Mouse (Mus musculus): ENCODE measurements around the gene Clec18a.
"Not testable (repeated sequence)": the region's sequence is repeated elsewhere in the genome, so short reads cannot be mapped to it uniquely, and the experiment has no call there.

The Clec18a gene

DNA sequence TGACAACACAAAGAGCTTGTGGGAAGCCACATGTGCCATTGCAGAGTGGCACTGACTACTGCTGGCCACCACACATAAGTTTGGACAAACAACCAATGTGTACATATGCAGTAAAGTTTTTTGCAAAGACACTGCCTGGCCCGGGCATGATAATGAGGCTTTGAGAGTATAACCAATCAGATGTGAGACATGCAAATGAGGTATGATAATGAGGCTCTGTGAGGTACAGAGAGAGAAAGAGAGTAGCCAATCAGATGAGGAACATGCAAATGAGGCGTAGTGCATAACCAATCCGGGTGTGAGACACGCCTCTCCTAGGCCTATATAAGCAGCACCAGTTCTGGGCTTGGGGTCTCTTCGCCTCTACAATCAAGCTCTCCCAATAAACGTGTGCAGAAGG is at the start of gene Clec18a:
Gene Clec18a (minus strand): TSS at position 101 of the 400 bp plus-strand sequence.
- not testable (repeated sequence) for DNase-seq

DNA sequence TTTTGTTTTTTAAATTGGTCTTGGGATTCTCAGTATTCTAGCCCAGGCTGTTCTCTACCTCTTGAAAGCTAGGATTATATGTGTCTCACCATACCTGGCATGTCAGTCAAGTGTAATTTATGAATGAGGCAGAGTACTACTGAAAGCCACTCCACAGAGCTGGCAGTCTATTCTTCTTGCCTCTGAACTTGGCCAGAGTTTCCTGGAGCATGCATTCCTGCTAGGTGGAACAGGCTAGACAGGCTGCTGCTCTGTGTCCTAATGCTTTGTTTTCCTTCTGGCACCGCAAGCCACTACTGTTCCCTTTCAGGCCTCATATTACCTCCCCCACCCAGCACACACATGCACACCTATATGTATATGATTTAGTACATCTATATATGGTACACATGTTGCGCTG is 38.5 kb upstream of the Clec18a start:
- DNase-seq, result no peak

DNA sequence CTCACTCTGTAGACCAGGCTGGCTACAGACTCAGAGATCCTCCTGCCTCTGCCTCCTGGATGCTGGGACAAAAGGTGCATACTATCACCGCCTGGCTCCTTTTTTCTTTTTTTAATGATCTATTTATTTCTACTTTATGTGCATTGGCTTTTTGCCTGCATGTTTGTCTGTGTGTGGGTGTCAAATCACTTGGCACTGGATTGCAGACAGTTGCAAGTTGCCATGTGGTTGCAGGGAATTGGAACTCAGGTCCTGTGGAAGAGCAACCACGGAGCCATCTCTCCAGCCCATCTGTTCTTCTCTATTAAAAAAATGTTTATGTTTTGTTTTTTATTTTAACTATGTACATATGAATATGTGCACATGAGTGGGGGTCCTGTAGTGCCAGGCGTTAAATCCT is 27.3 kb upstream of the Clec18a start:
- no peak for DNase-seq

DNA sequence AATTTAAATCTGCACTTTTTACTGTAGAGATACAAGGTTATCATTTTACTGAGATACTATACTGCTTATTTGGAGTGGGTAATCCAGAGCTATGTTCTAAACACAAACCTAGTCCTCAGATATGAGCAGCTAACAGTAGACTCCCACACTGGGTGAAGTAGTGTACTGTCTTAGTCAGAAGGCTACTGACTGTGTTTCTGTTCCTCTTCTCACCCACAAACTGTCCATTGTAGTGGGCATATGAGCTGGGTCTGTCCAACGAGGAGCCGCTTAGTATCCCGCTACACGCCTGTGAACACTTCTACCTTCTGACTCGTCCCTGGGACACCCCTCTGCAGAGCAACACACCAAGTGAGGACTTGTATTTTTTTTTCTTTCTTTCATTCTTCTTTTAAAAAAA is 22.7 kb upstream of the Clec18a start:
- DNase-seq, result no peak

DNA sequence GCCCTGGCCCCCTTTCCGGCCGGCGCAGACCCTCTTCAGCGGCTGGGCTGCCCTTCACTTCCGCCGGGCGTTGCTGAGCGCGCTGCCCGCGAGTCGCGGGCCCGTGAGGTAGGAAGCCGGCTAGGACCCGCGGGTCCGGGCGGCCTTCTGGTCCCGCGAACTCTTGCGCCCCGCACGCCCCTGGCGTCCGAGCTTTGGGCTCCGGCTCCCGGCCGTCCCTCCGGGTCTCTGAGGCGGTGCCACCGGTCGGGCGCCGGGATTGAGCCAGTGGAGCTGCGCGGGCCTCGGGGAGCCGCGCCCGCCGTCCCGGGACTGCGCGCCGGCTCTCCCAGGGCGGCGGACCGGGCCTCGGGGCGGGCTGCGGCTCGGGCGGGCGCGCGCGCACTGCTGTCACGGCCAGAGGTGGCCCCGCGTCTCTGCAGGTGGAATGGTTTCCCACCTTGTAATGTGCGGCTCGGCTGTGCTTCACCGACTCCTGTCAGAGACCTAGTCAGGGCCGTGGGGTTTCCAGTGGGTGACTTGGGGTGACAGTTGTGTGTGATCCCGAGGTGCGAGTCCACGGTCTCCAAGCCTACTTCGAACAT is 2.6 kb upstream of the Clec18a start:
- not testable (repeated sequence) for DNase-seq

DNA sequence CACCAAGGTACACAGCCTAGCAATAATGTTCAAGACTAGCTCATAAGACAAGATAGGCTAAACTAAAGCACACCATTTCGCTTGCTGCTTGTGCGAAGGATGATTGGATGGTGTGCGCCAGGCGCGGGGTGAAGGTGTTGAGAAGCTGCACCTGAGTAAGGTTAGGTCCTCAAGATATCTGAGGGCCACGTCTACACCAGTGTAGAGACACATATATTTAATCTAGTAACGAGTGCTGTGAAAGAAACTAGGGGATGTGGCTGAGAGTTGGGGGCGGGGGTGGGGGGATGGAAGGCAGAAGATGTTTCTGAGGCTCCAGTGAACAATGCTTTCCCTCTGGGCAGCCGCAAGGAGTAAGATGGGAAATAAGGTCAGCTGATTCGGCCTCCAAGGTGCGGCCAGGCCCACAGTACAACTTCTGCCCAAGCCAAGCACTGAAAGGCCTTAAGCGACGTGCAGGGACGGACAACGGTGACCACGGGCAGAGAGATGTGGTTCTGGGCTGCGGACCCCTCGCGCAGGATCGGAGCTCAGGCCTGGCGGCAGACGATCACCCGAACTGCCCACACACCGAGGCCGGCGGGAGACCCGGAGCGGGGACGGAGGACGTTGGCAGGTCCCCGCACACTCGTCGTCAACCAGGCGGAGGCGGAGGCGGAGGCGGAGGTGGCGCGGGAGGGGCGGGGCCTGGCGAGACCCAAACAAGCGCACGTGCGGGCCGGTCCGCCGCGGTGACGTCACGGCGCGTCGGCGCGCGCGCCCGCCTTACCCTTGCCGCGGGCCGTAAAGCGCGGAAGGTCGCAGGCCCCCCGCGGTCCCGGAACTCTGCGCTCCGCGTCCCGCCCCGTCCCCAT is 1.9 kb upstream of the Clec18a start, which contains the start of gene Pdpr:
Gene Pdpr (plus strand): TSS at position 766 of the 854 bp plus-strand sequence.
- peak; percentile 92 for DNase-seq

DNA sequence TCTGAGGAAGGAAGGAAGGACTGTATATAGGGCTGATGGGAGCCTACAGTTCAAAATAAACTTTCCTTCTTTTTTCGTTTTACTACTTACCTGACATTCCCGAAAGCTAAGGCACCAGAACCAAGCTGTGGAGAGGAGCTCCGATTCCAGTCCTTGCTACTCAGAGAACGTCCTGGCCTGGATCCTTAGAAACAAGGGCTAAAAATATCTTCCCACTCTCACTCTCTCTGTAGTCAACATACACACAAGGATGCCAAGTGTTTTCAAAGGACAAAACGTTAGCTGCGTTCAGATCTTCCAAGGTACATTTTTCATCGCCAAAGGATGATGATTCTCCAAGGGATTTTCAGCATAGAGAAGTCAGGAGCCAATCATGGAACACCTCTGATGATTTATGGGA is 520 bp downstream of the Clec18a start:
- no peak for DNase-seq

DNA sequence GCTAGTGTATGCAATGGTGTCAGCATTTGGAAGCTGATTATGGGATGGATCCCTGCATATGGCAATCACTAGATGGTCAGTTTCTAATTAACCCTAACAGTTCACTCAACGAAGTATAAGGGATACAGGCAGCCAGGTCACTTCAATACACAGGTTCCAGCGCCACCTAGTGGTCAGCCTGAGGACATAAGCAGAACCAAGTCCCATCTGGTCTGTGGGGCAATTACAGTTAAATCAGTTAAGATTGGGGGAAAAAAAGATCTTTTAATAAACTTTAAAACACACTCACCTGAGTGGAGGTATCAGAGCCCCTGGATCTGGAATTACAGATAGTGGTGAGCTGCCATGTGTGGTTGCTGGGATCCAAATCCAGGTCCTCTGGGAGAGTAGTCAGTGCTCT is 2.1 kb downstream of the Clec18a start:
- DNase-seq, result peak; percentile 64

DNA sequence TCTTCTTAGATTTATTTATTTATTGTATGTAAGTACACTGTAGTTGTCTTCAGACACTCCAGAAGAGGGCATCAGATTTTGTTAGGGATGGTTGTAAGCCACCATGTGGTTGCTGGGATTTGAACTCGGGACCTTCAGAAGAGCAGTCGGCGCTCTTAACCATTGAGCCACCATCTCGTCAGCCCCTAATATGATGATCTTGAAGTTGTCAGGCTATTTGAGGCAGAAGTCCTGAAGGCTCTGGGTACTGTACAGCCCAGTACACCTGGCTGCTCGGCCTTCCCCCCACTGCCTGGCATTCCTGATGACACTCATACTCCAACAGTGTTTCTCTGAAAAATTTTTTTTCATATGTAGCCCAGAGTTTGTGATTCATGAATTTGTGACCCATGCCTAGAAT is 8.3 kb downstream of the Clec18a start:
- DNase-seq, result not testable (repeated sequence)

DNA sequence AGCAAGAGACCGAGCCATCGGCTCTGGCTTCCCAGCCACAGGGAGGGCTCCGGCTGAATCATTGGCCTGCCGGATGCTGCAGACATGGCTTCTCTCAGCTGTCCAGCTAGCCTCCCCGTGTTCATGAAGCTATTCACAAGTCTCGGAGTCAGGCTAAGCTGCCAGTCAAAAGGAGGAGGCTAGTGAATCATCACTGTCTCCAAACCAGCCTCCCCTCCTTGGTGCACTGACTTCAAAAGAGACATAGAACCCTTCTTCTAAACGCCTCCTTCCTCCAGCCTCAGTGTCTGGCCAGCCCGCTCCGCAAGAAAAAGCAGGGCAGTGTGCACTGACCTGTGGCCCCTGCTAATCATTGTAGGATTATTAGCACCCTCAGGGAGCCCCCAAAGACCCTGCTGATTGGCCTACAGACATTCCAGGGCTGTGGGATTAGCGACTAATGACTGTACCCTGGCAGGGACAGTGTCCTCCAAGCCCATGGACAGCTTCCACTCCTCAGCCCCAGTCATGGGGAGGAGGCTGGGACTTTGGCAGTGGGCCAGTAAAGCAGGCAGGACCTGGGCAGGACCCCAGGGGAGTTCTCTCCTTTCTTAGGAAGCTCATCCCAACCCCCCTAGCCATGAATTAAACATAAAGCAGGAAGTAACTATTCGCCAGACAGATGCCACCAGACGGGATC is 10.5 kb downstream of the Clec18a start:
- DNase-seq, result no peak

DNA sequence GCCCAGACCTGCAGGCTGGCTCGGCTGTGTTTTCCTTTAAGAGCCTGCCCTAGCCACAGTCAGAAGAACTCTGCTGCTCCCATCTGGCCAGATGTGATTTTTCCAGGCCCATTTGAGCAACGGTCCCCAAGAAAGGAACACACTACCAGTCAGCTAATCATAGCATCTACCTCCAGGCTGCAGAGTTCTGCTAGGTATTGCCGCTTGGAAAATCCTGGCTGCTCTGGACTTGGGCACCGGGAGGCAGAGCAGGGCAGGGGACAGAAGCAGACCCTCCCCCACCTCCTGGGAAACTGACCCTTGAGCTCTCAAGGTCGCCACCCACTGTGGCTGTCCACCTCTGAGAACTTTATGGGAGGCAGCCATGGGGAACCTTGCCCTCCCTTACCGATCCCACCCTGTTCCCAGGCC is 12.4 kb downstream of the Clec18a start:
- peak; percentile 74 for DNase-seq

DNA sequence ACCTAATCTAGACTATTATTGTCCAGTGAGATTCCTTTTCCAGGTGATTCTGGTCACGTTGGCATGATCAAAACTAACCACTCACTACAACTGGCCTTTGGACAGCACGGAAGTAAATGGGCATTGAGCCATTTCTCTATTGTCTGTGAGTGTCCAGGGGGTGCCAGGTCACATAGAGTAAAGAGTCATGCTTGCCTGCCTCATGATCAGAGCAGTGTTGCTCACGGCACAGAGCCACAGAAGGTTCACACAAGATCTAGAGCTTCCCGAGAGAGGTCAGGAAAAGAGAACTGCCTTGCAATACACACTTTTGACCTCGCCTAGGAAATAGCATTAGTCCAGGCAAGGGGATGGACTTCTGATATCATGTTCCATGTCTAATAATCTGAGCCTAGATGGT is 12.8 kb downstream of the Clec18a start:
- peak; percentile 69 for DNase-seq

DNA sequence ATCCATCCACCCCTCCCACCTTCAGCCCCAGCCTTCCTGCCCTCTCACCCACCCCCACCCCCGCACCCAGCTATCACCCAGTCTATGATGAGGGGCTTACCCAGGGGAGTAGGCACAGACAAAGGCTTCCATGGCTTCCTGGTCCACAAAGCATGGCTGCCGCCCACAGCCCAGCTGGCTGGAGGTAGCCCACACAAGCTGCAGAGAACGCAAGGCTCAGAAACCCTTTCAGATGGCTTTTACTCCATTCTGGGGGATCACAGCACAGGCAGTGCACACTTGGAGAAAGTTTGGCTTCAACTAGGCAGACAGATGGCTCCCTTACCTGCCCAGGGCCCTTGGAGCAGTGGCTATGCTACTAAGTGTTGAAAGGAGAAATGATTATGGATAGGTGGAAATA is 16.3 kb downstream of the Clec18a start:
- DNase-seq, result no peak

DNA sequence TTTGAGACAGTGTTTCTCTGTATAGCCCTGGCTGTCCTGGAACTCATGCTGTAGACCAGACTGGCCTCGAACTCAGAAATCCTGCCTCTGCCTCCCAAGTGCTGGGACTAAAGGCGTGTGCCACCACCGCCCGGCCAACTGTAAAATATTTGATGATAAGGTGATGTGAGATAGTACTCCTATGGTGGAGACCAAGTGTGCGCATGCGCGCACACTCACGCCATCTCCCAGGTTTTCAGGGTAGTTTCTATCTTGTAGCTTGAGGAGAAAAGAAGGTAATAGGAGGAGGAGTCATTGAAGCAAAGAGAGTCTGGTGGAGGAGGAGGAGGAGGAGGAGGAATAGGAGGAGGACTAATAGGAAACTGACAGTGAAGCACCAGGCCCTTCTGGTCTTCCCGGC is 23.6 kb downstream of the Clec18a start:
- not testable (repeated sequence) for DNase-seq

DNA sequence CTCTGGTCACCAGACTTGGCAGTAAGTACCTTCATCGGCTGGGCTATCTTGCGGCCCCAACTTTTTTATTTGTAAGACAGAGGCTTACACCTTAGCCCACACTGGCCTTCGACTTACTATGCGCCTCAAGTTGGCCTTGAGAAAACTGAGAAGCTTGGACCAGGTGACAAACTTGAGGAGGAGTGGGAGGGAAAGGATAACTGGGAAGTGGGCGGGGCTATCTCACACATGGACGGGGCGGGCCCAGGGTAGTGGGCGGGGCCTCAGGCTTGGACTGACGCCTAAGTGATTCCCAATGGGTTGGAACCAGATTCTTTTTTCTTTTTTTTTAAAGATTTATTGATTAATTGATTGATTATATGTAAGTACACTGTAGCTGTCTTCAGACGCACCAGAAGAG is 24.8 kb downstream of the Clec18a start:
- DNase-seq, result no peak

DNA sequence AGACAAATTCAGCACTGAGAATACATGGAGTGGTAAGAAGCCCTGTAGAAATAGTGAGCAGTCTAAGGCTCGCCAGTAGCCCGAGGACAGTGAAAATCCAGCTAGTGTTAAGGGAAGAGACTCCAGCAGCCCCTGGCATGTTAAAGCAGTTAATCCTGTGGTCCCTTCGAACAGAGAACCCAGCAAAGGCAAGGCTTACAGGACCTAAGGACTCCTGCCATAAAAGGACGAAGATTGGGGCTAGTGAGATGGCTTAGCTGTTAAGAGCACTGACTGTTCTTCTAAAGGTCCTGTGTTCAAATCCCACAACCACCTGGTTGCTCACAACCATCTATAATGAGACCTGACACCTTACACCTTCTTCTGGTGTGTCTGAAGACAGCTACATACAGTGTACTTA is 25.9 kb downstream of the Clec18a start:
- no peak for DNase-seq

DNA sequence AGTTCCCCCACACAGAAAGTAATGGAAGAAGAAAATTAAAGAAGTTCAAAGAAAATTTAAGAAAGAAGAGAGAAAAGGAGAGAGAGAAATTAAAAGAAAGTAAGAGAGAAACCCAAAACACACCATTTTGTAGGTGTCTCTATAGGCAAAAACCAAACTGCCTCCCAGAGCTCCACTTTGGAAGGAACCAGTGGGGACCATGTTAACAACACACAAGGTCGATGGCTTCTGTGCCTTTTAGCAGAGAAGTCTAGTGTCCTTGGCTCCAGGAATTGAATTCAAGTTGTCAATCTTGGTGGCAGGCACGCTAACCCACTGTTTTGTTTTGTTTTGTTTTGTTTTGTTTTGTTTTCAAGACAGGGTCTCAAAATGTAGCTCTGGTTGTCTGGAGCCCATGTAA is 29.3 kb downstream of the Clec18a start:
- DNase-seq, result no peak

DNA sequence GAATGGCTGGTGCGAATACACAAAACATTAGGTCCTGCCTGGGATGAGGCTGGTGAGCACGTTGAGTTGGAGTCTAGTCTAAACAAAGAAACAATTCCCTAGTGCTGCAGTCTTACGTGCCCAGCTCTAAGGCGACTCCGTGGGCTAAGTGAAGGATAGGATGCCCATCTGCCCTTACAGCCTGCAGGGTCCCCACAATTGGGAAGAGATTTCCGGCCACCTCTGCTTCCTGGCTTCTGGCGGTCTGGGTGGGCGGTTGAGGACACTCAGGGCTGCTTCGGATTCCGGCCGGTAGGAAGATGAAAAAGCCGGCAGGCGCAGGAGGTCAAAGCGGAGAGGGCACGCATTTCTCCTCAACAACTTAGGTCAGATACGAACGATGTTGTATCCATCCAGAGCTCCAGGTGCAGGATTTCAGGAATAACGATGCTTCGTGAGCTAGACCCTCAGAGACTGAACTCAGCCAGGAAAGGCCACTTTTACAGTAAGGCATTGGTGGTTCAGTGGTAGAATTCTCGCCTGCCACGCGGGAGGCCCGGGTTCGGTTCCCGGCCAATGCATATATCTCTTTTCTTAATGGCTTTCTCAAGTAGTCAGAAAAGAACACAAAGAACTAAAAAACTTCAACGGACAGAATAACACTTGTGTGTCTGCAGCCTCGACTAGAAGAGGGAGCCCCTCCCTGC is 30.0 kb downstream of the Clec18a start:
- peak; percentile 87 for DNase-seq

DNA sequence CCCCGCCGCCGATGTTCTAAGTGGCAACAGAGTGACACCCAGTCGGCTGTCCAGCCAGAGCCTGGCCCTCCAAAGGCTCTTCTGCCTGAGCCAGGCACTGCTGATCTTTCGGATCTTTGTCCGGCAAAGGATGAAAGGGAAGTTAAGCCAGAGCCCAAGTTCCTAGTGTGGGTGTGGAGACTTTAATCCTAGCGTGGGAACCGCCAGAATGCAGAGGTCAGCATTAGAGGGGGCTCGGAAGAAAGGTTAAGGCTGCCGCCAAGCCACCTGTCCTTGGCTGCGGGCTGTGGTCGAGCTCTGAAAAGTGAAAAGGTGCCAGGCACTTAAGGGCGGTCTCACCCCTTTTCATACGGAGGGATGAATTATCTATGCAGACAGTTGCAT is 30.5 kb downstream of the Clec18a start:
- no peak for DNase-seq

DNA sequence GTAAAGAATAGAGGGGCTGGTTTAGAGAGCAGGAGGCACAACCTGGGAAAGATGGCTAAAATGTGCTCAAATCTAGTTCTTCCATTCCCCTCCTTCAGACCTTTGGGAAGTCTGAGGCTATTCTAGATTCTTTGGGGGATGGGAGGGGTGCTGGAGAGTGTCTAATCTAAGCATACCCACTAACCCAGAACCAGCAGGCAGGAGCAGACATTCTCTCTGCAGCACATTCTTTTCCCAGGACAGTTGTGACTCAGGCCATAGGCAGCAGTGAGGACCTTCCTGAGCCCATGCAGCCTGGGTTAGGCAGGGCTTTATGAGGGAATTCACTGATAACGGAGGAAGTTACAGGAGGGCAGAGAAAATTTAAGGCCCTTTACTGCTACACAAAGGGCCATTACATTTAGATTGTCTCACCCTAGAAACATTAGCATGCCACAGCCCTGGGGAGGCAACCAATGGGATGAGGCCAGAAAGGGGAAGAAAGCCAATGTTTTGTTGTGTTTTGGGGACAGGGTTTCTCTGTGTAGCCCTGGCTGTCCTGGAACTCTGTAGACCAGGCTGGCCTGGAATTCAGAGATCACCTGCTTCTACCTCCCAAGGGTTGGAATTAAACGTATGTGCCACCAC is 33.2 kb downstream of the Clec18a start:
- no peak for DNase-seq

DNA sequence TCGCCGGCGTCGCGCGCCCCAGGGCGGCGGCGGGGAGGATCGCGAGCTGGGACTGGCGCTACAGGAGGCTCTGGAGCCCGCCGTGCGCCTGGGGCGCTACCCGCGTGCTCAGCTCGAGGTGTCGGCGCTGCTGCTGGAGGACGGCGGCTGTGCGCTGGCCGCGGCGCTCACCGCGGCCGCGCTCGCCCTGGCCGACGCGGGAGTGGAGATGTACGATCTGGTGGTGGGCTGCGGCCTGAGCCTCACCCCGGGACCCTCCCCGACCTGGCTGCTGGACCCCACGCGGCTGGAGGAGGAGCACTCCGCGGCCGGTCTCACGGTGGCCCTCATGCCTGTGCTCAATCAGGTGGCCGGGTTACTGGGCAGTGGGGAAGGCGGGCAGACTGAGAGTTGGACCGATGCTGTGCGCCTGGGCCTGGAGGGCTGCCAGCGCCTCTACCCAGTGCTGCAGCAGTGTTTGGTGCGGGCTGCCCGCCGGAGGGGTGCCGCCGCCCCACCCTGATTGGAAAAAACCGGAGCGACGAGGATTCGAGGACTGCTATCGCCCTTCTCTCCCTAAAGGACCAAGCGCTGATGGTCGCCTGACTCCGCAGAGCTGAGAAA is 35.4 kb downstream of the Clec18a start:
- peak; percentile 45 for DNase-seq

DNA sequence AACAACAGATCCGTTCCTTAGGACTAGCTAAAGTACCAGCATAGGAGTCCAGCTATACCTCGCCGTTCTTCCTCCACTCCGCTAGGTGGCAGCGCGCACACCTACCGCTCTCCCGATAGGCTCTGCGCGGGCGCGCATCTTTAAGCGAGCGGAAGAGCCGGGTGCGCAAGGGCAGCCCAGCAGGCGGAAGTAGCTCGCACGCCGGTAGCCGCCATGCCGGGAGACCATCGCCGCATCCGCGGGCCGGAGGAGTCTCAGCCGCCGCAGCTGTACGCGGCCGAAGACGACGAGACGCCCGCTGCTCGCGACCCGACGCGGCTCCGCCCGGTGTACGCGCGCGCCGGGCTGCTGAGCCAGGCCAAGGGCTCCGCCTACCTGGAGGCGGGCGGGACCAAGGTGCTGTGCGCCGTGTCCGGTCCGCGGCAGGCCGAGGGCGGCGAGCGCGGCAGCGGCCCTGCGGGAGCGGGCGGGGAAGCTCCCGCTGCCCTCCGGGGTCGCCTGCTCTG is 36.0 kb downstream of the Clec18a start, which contains the start of gene Exosc6:
Gene Exosc6 (plus strand): TSS at position 182 of the 506 bp plus-strand sequence.
- DNase-seq, result peak; percentile 91

All from kidney, adult 9 months (tissue).